Mouse (Mus musculus): ENCODE measurements around the gene Resf1. TPM values are rescaled to one million over a fixed set of nuclear protein-coding genes. Genes with fewer than 3 reads are reported as not detected.
"Not testable (repeated sequence)": the region's sequence is repeated elsewhere in the genome, so short reads cannot be mapped to it uniquely, and the experiment has no call there.

Resf1 gene
- total and polyA plus RNA-seq, 3 experiments, result 12.4 to 20.9 (median 14.7) TPM

DNA sequence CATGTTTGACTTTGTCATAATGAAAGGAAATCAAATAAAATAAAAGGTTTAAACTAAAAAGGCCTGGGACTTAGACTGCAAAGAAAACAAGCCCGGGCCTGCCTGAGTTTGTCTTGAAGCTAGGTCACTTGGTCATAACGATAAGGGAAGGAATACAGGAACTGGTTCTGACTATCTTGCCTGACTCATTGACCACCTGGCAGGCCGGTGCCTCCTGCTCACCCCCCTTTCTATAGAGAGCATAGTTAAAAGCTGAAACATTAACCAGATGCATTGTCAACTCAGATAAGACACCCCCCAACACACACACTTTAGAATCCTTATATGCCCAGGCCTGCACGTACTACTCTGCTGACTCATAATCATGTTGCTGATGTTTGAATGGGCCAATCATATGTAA lies 46.6 kb downstream of the Resf1 start:
- H3K4me1 ChIP-seq (ENCODE audit: control insufficient read depth in 1 of 2, insufficient read depth in 2 of 2); H3K4me2 ChIP-seq (ENCODE audit: insufficient read depth, low read depth, poor library complexity, severe bottlenecking); H3K4me3 ChIP-seq (replicated peaks in 1 of 3; ENCODE audit: low read depth in 2 of 3, low read length in 2 of 3, poor library complexity in 1 of 3); H3K36me3 ChIP-seq (replicated peaks in 1 of 2; ENCODE audit: control insufficient read depth in 1 of 2, insufficient read depth in 1 of 2, low read length in 1 of 2); H3K9me3 ChIP-seq (replicated peaks; ENCODE audit: low read length); H3K27me3 ChIP-seq (replicated peaks); H3K27ac ChIP-seq (ENCODE audit: insufficient read depth, low read depth); dilution Hi-C loops (cut with MboI; ENCODE audit: extremely low pct_ligation_motif_present, extremely low pct_unique_long_range_greater_than_20kb, low sequenced_read_pairs); H3K9ac ChIP-seq (ENCODE audit: insufficient read depth, low read depth); in situ Hi-C loops (cut with MboI; ENCODE audit: low pct_ligation_motif_present, low pct_unique_long_range_greater_than_20kb, low sequenced_read_pairs); H3K79me2 ChIP-seq (replicated peaks; ENCODE audit: control insufficient read depth, extremely low read depth, insufficient read depth, poor library complexity, severe bottlenecking): not testable (repeated sequence)
- 0 out of 2 replicates have a peak, but pooled peaks have one; percentile 17 for TF ChIP-seq IRF4 (IDR thresholded peaks at IDR 0.05; ENCODE audit: low read depth, low read length)
- 0 out of 2 replicates have a peak, but pooled peaks have one; percentile 16 for TF ChIP-seq ETS1 (conservative IDR thresholded peaks at IDR 0.05; ENCODE audit: low read depth, low read length)
- DNase-seq (ENCODE audit: extremely low read depth), result peak; percentile 58

DNA sequence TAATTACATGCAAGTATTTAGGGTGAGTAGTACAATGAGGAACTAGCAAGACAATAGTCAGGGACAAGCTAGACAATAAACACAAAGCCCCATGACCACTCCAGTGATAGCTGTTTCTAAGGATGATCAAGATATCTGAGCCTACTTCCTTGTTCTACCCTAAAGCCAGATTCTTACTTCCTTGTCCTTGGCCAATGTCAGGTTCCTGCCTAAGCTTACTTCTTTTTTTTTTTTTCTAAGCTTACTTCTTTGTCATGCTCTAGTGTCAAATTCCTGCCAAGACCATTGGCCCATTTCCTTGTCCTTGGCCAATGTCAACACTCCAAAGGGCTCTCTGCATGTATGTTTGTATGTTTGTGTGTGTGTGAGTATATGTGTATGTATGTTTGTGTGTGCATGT lies 47.9 kb downstream of the Resf1 start:
- Histone ChIP-seq H3K4me2 (ENCODE audit: insufficient read depth, low read depth, poor library complexity, severe bottlenecking) (no peak overlapping the region), H3K36me3 (replicated peaks in 1 of 2; ENCODE audit: control insufficient read depth in 1 of 2, insufficient read depth in 1 of 2, low read length in 1 of 2) (no peaks in the 10 kb centered on the region), H3K79me2 (replicated peaks; ENCODE audit: control insufficient read depth, extremely low read depth, insufficient read depth, poor library complexity, severe bottlenecking) (no peaks in the 10 kb centered on the region), H3K4me3 (replicated peaks in 1 of 3; ENCODE audit: low read depth in 2 of 3, low read length in 2 of 3, poor library complexity in 1 of 3) (no peak overlapping the region), H3K27me3 (replicated peaks) (no peaks in the 10 kb centered on the region), H3K27ac (ENCODE audit: insufficient read depth, low read depth) (no peak overlapping the region), H3K9ac (ENCODE audit: insufficient read depth, low read depth) (no peak overlapping the region), H3K4me1 (ENCODE audit: control insufficient read depth in 1 of 2, insufficient read depth in 2 of 2) (peaks cover 0 to 7% of the 10 kb centered on the region in 2 experiments; a peak in 1 of 4 replicates), H3K9me3 (replicated peaks; ENCODE audit: low read length) (peaks cover 7% of the 10 kb centered on the region)
- dilution Hi-C loops (cut with MboI; ENCODE audit: extremely low pct_ligation_motif_present, extremely low pct_unique_long_range_greater_than_20kb, low sequenced_read_pairs), result no loop called here
- in situ Hi-C loops (cut with MboI; ENCODE audit: low pct_ligation_motif_present, low pct_unique_long_range_greater_than_20kb, low sequenced_read_pairs), result no loop called here
- TF ChIP-seq MYC (IDR thresholded peaks at IDR 0.05; ENCODE audit: low read depth, low read length), result no peak
- no peak for TF ChIP-seq JUN (IDR thresholded peaks at IDR 0.05; ENCODE audit: insufficient read depth, low read depth, low read length)
- no peak for TF ChIP-seq TCF12 (IDR thresholded peaks at IDR 0.05; ENCODE audit: low read depth, low read length)
- TF ChIP-seq ETS1 (conservative IDR thresholded peaks at IDR 0.05; ENCODE audit: low read depth, low read length), result no peak
- no peak for TF ChIP-seq E2F4 (IDR thresholded peaks at IDR 0.05; ENCODE audit: insufficient replicate concordance, low read depth, low read length)
- no peak for TF ChIP-seq POLR2AphosphoS2 (IDR thresholded peaks at IDR 0.05; ENCODE audit: low read depth, low read length)
- no peak for TF ChIP-seq ZC3H11A (IDR thresholded peaks at IDR 0.05; ENCODE audit: low read depth, low read length)
- no peak for TF ChIP-seq HCFC1 (IDR thresholded peaks at IDR 0.05; ENCODE audit: low read depth, low read length)
- TF ChIP-seq MAFK (IDR thresholded peaks at IDR 0.05; ENCODE audit: insufficient replicate concordance, low read length), result no peak
- DNase-seq (ENCODE audit: extremely low read depth), result no peak

DNA sequence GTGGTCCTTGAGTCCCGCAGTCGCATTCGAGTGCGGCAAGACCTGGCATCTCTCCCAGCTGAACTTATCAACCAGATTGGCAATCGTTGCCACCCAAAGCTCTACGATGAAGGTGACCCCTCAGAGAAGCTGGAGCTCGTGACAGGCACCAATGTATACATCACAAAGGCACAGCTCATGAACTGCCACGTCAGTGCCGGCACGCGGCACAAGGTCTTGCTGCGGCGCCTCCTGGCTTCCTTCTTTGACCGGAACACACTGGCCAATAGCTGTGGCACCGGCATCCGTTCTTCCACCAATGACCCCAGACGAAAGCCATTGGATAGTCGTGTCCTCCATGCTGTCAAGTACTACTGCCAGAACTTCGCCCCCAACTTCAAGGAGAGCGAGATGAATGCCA lies 53.3 kb downstream of the Resf1 start:
- dilution Hi-C loops (cut with MboI; ENCODE audit: extremely low pct_ligation_motif_present, extremely low pct_unique_long_range_greater_than_20kb, low sequenced_read_pairs); DNase-seq (ENCODE audit: extremely low read depth); H3K4me2 ChIP-seq (ENCODE audit: insufficient read depth, low read depth, poor library complexity, severe bottlenecking); H3K27me3 ChIP-seq (replicated peaks); H3K36me3 ChIP-seq (replicated peaks in 1 of 2; ENCODE audit: control insufficient read depth in 1 of 2, insufficient read depth in 1 of 2, low read length in 1 of 2); in situ Hi-C loops (cut with MboI; ENCODE audit: low pct_ligation_motif_present, low pct_unique_long_range_greater_than_20kb, low sequenced_read_pairs); H3K4me3 ChIP-seq (replicated peaks in 1 of 3; ENCODE audit: low read depth in 2 of 3, low read length in 2 of 3, poor library complexity in 1 of 3); H3K9ac ChIP-seq (ENCODE audit: insufficient read depth, low read depth); H3K27ac ChIP-seq (ENCODE audit: insufficient read depth, low read depth); H3K4me1 ChIP-seq (ENCODE audit: control insufficient read depth in 1 of 2, insufficient read depth in 2 of 2); H3K79me2 ChIP-seq (replicated peaks; ENCODE audit: control insufficient read depth, extremely low read depth, insufficient read depth, poor library complexity, severe bottlenecking); H3K9me3 ChIP-seq (replicated peaks; ENCODE audit: low read length): not testable (repeated sequence)

DNA sequence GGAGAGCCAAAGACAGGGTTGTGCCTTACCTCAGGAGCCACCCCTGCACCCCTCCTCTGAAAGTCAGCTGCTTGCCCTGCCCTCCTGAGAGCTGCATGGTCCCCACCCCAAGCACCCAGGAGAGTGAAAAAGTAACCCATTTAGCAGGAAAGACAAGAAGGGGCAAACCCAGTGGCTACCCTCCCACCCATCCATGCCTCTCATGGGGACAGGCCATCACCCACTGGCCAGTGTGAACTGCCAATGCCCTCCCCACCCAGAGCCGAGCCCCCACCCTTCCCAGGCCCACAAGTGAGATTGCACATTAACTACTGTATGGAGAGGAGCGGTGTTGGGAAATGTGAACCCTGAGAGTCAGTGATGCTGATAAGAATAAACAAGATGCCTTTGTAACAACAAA lies 56.8 kb downstream of the Resf1 start:
- H3K9ac ChIP-seq (ENCODE audit: insufficient read depth, low read depth); H3K4me2 ChIP-seq (ENCODE audit: insufficient read depth, low read depth, poor library complexity, severe bottlenecking); H3K4me3 ChIP-seq (replicated peaks in 1 of 3; ENCODE audit: low read depth in 2 of 3, low read length in 2 of 3, poor library complexity in 1 of 3); H3K9me3 ChIP-seq (replicated peaks; ENCODE audit: low read length); H3K27ac ChIP-seq (ENCODE audit: insufficient read depth, low read depth); DNase-seq (ENCODE audit: extremely low read depth); dilution Hi-C loops (cut with MboI; ENCODE audit: extremely low pct_ligation_motif_present, extremely low pct_unique_long_range_greater_than_20kb, low sequenced_read_pairs); H3K79me2 ChIP-seq (replicated peaks; ENCODE audit: control insufficient read depth, extremely low read depth, insufficient read depth, poor library complexity, severe bottlenecking); H3K27me3 ChIP-seq (replicated peaks); in situ Hi-C loops (cut with MboI; ENCODE audit: low pct_ligation_motif_present, low pct_unique_long_range_greater_than_20kb, low sequenced_read_pairs); H3K36me3 ChIP-seq (replicated peaks in 1 of 2; ENCODE audit: control insufficient read depth in 1 of 2, insufficient read depth in 1 of 2, low read length in 1 of 2); H3K4me1 ChIP-seq (ENCODE audit: control insufficient read depth in 1 of 2, insufficient read depth in 2 of 2): not testable (repeated sequence)

All from CH12.LX (cell line).